Mouse (Mus musculus): ENCODE measurements around the gene Myom3. TPM values are rescaled to one million over a fixed set of nuclear protein-coding genes. Genes with fewer than 3 reads are reported as not detected.

Gene Myom3
- polyA plus RNA-seq, 1 experiment from 2014 or later, result 0.05 TPM

DNA sequence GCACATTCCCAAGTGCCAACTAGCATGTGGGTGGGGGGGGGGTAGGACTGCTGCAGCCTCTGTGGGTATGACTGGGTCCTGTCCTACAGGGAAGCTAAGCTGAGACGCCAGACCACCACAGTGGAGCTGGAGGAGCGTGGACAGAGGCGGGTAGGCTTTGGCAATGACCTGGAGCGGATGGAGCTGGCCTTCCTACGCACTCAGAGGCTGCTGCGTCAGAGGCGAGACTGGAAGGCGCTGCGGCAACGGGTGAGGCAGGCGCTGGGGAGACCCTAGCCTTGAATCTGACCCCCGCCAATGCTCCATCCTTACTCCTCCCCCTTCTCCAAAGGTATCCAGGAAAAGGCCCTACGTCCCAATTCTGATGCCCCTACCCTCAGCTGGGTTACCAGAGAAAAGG, 5.2 kb downstream of the Myom3 start:
- WGBS, result 89% methylated on average over 13 of the region's 13 CpGs
- H3K4me3 ChIP-seq (ENCODE audit: low read depth, low read length), result no peak overlapping the region
- DNase-seq (ENCODE audit: low spot score), result no peak

DNA sequence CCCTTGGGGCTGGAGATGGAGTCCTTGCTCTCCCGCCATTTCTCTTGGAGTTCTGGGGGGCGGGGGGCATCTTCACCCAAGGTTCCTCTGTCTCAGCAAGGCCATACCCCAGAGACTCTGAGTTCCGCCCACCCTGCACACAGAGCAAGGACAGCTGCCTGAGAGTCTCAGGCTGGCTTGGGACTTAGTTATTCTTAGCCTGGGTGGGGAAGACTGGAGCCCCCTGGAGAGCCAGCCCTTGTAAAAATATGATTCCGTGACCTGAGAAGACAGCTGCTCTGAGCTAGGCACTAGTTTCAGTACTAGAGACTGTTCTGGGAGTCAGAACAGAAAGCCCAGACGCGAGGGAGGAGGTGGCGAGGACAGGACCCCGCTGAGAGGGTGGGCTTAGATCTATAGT, 6.2 kb downstream of the Myom3 start:
- no peak overlapping the region for H3K4me2 ChIP-seq (ENCODE audit: low read depth, severe bottlenecking)
- no peaks in the 10 kb centered on the region for H3K4me1 ChIP-seq (ENCODE audit: control insufficient read depth, insufficient read depth, low read length)
- WGBS, result 75% methylated on average over 8 of the region's 8 CpGs
- H3K4me3 ChIP-seq (ENCODE audit: low read depth, low read length), result no peak overlapping the region
- H3K27me3 ChIP-seq (ENCODE audit: control insufficient read depth, insufficient read depth, low read length), result no peaks in the 10 kb centered on the region
- no peak overlapping the region for H3K9ac ChIP-seq (ENCODE audit: low read length)
- H3K9me3 ChIP-seq (ENCODE audit: control insufficient read depth, low read length), result no peaks in the 10 kb centered on the region
- H3K36me3 ChIP-seq (ENCODE audit: control insufficient read depth, insufficient read depth, low read length), result no peaks in the 10 kb centered on the region
- no peak overlapping the region for H3K27ac ChIP-seq (replicated peaks; ENCODE audit: low read depth, low read length)
- ATAC-seq (ENCODE audit: insufficient number of reproducible peaks, low FRiP score, low TSS enrichment, low read depth) (no peak), DNase-seq (ENCODE audit: low spot score) (no peak)

More for the DNA sequence above, 5.2 kb downstream of the Myom3 start:
- no peak for ATAC-seq (ENCODE audit: insufficient number of reproducible peaks, low FRiP score, low TSS enrichment, low read depth)
- no peak overlapping the region for H3K27ac ChIP-seq (replicated peaks; ENCODE audit: low read depth, low read length)
- H3K9ac ChIP-seq (ENCODE audit: low read length), result no peak overlapping the region
- H3K36me3 ChIP-seq (ENCODE audit: control insufficient read depth, insufficient read depth, low read length), result no peaks in the 10 kb centered on the region
- H3K4me2 ChIP-seq (ENCODE audit: low read depth, severe bottlenecking), result no peak overlapping the region
- no peaks in the 10 kb centered on the region for H3K27me3 ChIP-seq (ENCODE audit: control insufficient read depth, insufficient read depth, low read length)
- no peaks in the 10 kb centered on the region for H3K4me1 ChIP-seq (ENCODE audit: control insufficient read depth, insufficient read depth, low read length)
- no peaks in the 10 kb centered on the region for H3K9me3 ChIP-seq (ENCODE audit: control insufficient read depth, low read length)

DNA sequence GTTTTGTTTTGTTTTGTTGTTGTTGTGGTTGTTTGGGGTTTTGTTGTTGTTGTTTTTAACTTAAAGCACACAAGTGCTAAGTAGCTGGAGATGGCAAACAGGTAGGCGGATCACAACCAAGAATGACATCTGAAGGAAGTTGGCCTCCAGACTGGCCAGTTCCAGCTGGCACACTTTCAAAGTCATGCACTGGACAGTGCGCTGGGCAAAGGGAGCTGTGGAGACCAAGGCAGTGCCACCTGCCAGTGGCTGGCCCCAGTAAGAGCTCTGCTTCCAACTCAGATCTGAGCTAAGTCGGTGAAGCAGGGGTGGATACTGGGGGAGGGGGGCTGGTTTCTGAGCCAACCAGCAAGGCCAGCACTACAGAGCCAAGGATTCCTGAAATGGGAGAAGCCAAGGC, 7.5 kb downstream of the Myom3 start:
- 92% methylated on average over 3 of the region's 3 CpGs for WGBS
- Histone ChIP-seq H3K4me3 (ENCODE audit: low read depth, low read length) (no peak overlapping the region), H3K27me3 (ENCODE audit: control insufficient read depth, insufficient read depth, low read length) (no peaks in the 10 kb centered on the region), H3K27ac (replicated peaks; ENCODE audit: low read depth, low read length) (no peak overlapping the region), H3K9ac (ENCODE audit: low read length) (no peak overlapping the region), H3K4me1 (ENCODE audit: control insufficient read depth, insufficient read depth, low read length) (no peaks in the 10 kb centered on the region), H3K4me2 (ENCODE audit: low read depth, severe bottlenecking) (no peak overlapping the region), H3K36me3 (ENCODE audit: control insufficient read depth, insufficient read depth, low read length) (no peaks in the 10 kb centered on the region), H3K9me3 (ENCODE audit: control insufficient read depth, low read length) (no peaks in the 10 kb centered on the region)
- DNase-seq (ENCODE audit: low spot score) (no peak), ATAC-seq (ENCODE audit: insufficient number of reproducible peaks, low FRiP score, low TSS enrichment, low read depth) (no peak)

DNA sequence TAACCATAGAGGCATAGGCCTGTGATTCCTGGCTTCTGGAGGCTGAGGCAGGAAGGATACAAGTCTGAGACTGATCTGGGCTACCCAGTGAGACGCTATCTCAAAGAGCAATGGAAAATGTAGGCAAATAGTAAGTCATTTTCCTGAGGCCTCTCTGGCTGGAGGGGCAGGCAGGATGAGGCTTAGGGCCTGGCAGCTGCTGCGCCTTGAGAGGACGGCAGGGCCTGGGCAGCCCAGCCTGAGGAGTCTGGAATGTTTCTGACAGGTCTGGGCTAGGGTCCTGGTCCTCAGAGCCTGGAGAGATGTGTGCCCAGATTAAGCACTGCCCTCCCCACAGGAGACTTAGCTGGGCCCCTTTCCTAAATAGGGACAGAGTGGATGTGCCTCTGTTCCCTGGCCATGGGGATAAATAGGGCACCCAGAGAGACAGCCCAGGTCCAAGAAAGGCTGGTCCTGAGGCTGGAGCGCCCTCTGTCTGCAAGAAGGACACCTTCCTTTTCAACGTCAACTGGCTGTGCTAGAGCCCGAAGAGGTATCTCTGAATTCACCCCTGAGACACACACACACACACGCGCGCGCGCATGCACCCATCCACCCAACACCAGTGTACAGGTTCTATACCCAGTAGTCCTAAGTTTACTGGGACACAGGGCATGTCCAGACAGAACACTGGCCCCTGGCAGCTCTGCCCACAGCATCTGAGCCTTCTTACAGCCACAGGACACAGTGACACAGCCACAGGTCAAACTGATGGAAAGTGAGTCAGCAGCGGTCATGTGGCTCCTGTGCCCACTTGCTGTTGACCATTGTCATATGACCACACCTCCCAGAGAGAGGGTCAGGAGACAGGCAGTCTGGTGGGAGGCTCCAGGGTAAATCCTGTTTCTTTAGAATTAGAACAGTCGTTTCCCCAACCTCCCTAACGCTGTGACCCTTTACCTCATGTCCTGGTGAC, 9.3 kb downstream of the Myom3 start:
- H3K4me2 ChIP-seq (ENCODE audit: low read depth, severe bottlenecking), result no peak overlapping the region
- peak; percentile 48 for DNase-seq (ENCODE audit: low spot score)
- no peaks in the 10 kb centered on the region for H3K36me3 ChIP-seq (ENCODE audit: control insufficient read depth, insufficient read depth, low read length)
- H3K4me1 ChIP-seq (ENCODE audit: control insufficient read depth, insufficient read depth, low read length), result no peaks in the 10 kb centered on the region
- no peaks in the 10 kb centered on the region for H3K27me3 ChIP-seq (ENCODE audit: control insufficient read depth, insufficient read depth, low read length)
- no peak overlapping the region for H3K27ac ChIP-seq (replicated peaks; ENCODE audit: low read depth, low read length)
- no peak overlapping the region for H3K9ac ChIP-seq (ENCODE audit: low read length)
- H3K9me3 ChIP-seq (ENCODE audit: control insufficient read depth, low read length), result no peaks in the 10 kb centered on the region
- H3K4me3 ChIP-seq (ENCODE audit: low read depth, low read length), result no peak overlapping the region
- no peak for ATAC-seq (ENCODE audit: insufficient number of reproducible peaks, low FRiP score, low TSS enrichment, low read depth)
- WGBS, result 63% methylated on average over 14 of the region's 14 CpGs

DNA sequence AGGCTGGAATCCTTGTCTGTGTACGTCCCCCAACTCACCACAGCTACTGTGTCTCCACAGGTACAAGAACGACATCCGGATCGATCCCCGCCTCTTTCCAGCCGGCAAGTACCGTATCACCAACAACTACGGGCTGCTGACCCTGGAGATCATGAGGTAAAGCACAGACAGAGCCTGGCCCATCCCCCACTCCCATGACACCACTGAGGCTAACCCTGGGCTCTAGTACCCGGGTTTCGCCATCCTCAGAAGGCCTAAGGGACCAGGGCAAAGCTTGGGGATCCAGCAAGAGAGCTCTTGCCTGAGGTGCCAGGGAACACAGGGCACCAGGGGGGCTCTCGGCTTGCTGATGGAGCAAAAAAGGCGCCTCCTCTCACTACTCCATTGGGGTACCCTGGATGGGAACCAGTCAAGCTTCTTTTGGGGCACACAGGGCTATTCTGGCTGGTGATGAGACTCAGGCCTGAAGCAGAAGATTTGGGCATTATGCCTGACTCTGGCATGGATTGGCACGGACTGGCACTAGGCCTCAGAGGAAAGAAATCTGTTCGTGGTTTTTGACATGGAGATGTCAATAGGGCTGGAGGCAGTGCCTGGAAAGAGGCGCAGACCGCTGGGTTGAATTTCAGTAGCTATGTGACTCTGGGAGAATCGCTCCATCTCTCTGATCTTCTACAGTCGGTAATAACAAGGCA, 11.2 kb downstream of the Myom3 start:
- H3K9me3 ChIP-seq (ENCODE audit: control insufficient read depth, low read length), result no peaks in the 10 kb centered on the region
- H3K36me3 ChIP-seq (ENCODE audit: control insufficient read depth, insufficient read depth, low read length), result no peaks in the 10 kb centered on the region
- no peak overlapping the region for H3K27ac ChIP-seq (replicated peaks; ENCODE audit: low read depth, low read length)
- H3K4me3 ChIP-seq (ENCODE audit: low read depth, low read length), result no peak overlapping the region
- no peaks in the 10 kb centered on the region for H3K27me3 ChIP-seq (ENCODE audit: control insufficient read depth, insufficient read depth, low read length)
- H3K9ac ChIP-seq (ENCODE audit: low read length), result no peak overlapping the region
- H3K4me2 ChIP-seq (ENCODE audit: low read depth, severe bottlenecking), result no peak overlapping the region
- 83% methylated on average over 18 of the region's 18 CpGs for WGBS
- H3K4me1 ChIP-seq (ENCODE audit: control insufficient read depth, insufficient read depth, low read length), result no peaks in the 10 kb centered on the region
- DNase-seq (ENCODE audit: low spot score) (no peak), ATAC-seq (ENCODE audit: insufficient number of reproducible peaks, low FRiP score, low TSS enrichment, low read depth) (no peak)

DNA sequence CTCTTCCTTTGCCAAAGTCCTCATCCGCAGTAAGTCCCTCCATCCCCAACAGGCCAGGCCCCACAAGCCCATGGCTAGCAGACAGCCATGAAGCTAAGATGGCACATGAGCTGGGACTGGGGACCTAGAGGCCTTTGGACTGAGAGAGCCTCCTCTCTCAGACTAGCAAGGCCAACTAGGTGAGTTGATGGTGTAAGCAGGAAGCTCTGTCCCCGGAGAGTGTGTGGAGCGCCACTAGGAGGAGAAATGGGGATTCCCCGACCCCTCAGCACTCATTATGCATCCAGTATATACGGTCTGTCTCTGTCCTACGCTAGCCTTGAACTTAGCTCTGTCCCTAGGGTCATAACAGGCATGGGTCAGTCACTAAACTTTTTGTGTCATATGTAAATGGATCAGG, 12.1 kb downstream of the Myom3 start:
- no peaks in the 10 kb centered on the region for H3K9me3 ChIP-seq (ENCODE audit: control insufficient read depth, low read length)
- no peak overlapping the region for H3K27ac ChIP-seq (replicated peaks; ENCODE audit: low read depth, low read length)
- WGBS, result 83% methylated on average over 6 of the region's 6 CpGs

DNA sequence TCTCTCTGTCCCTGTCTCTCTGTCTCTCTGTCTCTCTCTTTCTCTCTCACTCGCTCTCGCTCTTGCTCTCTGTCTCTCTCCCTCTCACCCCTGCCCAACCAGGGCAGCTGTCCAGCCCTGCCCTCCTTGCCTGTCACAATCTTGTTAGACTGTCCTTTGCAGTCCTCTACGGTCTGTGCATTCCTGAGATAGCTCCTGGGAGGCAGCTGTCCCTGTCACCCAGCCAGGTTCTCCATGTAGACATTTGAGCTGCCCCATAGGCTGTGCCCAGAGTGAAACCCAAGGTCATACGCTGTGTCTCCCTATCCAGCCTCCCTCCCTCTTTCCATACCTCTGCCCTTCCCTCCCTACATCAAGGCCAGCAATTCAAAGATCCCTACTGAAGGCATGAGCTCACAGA, 13.2 kb downstream of the Myom3 start:
- no peaks in the 10 kb centered on the region for H3K9me3 ChIP-seq (ENCODE audit: control insufficient read depth, low read length)
- H3K36me3 ChIP-seq (ENCODE audit: control insufficient read depth, insufficient read depth, low read length), result no peaks in the 10 kb centered on the region
- H3K27ac ChIP-seq (replicated peaks; ENCODE audit: low read depth, low read length), result no peak overlapping the region
- DNase-seq (ENCODE audit: low spot score) (no peak), ATAC-seq (ENCODE audit: insufficient number of reproducible peaks, low FRiP score, low TSS enrichment, low read depth) (no peak)
- no peak overlapping the region for H3K9ac ChIP-seq (ENCODE audit: low read length)
- H3K4me1 ChIP-seq (ENCODE audit: control insufficient read depth, insufficient read depth, low read length), result no peaks in the 10 kb centered on the region
- no peak overlapping the region for H3K4me2 ChIP-seq (ENCODE audit: low read depth, severe bottlenecking)
- 84% methylated on average over 4 of the region's 4 CpGs for WGBS
- H3K27me3 ChIP-seq (ENCODE audit: control insufficient read depth, insufficient read depth, low read length), result no peaks in the 10 kb centered on the region
- no peak overlapping the region for H3K4me3 ChIP-seq (ENCODE audit: low read depth, low read length)

More for the DNA sequence above, 12.1 kb downstream of the Myom3 start:
- H3K27me3 ChIP-seq (ENCODE audit: control insufficient read depth, insufficient read depth, low read length), result no peaks in the 10 kb centered on the region
- no peak overlapping the region for H3K4me2 ChIP-seq (ENCODE audit: low read depth, severe bottlenecking)
- DNase-seq (ENCODE audit: low spot score) (no peak), ATAC-seq (ENCODE audit: insufficient number of reproducible peaks, low FRiP score, low TSS enrichment, low read depth) (no peak)
- H3K36me3 ChIP-seq (ENCODE audit: control insufficient read depth, insufficient read depth, low read length), result no peaks in the 10 kb centered on the region
- H3K4me1 ChIP-seq (ENCODE audit: control insufficient read depth, insufficient read depth, low read length), result no peaks in the 10 kb centered on the region
- H3K9ac ChIP-seq (ENCODE audit: low read length), result no peak overlapping the region
- H3K4me3 ChIP-seq (ENCODE audit: low read depth, low read length), result no peak overlapping the region

DNA sequence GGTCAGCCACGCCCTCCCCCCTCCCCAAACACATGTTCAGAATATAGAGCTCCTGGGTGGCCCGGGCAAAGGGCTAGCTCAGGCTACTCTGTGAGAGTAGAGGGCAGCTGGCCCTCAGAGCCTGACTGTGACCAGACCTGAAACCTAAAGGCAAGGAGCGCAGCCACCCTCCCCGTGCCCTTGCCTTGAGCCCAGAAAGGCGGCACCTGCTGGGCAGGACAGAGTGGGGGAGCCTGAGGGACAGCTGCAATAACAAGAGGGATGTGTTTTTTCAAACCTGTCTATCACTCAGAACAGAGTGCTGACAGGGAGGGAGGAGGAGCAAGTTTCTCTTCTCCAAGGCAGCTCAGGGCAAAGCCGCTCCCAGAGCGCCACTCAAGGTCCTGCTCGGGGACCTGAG, 15.0 kb downstream of the Myom3 start:
- Histone ChIP-seq H3K36me3 (ENCODE audit: control insufficient read depth, insufficient read depth, low read length) (no peaks in the 10 kb centered on the region), H3K4me3 (ENCODE audit: low read depth, low read length) (no peak overlapping the region), H3K27ac (replicated peaks; ENCODE audit: low read depth, low read length) (no peak overlapping the region), H3K4me1 (ENCODE audit: control insufficient read depth, insufficient read depth, low read length) (no peaks in the 10 kb centered on the region), H3K9ac (ENCODE audit: low read length) (no peak overlapping the region), H3K9me3 (ENCODE audit: control insufficient read depth, low read length) (no peaks in the 10 kb centered on the region), H3K27me3 (ENCODE audit: control insufficient read depth, insufficient read depth, low read length) (no peaks in the 10 kb centered on the region), H3K4me2 (ENCODE audit: low read depth, severe bottlenecking) (no peak overlapping the region)
- no peak for ATAC-seq (ENCODE audit: insufficient number of reproducible peaks, low FRiP score, low TSS enrichment, low read depth)
- DNase-seq (ENCODE audit: low spot score), result no peak
- WGBS, result 75% methylated on average over 8 of the region's 8 CpGs

Data from limb, embryonic 11.5 days (tissue).